Mouse (Mus musculus): ENCODE measurements around the gene Adamtsl4.
"Not testable (repeated sequence)": the region's sequence is repeated elsewhere in the genome, so short reads cannot be mapped to it uniquely, and the experiment has no call there.

Adamtsl4 gene

DNA sequence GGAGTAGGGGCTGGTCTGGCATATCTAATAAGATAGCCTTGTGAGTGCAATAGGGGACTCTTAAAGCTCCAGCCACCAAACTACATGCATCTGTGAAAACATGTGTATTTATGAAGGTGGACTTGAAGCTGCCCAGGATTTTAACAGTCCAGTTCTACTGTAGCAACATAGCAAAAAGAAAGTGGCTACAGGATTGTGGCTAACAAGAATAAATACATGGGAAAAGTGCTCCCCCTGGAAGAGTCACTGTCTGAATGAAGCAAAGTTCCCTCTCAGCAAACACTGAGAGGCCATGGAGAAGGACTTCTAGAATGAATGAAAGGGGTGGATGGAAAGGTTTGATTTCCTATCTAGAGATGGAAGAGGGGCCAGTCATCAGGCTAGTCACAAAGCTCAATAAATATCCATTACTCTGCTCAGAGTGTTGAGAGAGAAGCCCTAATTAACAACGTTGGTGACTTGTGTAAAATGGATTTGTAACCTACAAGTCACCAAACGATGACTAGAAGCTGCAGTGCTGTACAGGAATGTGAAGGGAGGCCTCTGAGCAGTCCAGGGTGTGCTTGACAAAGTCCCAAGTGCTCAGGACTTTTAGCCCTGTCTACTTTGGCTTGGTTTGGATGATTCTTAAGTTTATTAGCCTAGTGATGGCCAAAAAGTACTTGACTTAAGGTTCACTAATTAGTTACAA, 26.8 kb downstream of the Adamtsl4 start:
- DNase-seq (ENCODE audit: low read depth, low spot score), result no peak

DNA sequence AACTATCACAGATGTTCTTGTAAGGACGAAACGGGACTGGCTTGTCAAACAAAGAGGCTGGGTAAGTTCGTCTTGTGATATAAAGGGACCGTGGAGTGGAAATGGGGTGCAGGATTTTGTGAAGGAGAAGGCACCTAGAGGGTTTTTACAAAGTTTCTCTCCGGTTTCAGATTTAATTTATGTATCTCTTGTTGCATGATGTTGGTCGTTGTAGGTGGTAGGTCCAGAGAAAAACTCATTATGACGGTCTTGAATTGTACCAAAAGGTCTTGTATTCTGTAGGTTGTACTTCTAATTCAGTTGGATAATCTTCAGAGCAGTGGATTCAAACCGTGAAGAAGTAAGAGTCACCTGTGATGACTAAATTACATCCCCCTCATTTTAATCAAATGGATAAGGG, 27.8 kb downstream of the Adamtsl4 start:
- DNase-seq (ENCODE audit: low read depth, low spot score), result no peak

DNA sequence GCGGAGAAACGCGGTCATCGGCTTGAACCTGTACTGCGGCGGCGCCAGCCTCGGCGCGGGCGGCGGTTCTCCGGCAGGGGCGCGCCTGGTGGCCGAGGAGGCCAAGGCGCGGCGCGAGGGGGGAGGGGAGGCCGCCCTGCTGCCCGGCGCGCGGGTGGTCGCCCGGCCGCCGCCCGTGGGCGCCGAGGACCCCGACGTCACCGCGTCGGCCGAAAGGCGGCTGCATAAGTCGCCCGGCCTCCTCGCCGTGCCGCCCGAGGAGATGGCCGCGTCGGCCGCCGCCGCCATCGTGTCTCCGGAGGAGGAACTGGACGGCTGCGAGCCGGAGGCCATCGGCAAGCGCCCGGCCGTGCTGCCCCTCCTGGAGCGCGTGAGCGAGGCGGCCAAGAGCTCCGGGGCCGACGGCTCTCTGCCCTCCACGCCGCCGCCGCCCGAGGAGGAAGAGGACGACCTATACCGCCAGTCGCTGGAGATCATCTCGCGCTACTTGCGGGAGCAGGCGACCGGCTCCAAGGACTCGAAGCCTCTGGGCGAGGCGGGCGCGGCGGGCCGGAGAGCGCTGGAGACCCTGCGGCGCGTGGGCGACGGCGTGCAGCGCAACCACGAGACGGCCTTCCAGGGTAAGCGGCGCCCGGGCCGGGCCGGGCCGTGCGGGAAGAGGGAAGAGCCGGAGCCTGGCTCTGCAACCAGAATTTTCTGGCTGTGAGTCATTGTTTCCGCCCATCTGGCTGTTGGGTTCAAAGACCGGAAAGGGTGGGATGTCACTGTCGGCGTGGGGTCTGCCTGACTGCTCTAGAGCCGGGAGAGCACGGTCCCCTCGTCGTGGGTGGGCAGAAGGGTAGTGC, 28.6 kb downstream of the Adamtsl4 start:
- DNase-seq (ENCODE audit: low read depth, low spot score), result peak; percentile 90

DNA sequence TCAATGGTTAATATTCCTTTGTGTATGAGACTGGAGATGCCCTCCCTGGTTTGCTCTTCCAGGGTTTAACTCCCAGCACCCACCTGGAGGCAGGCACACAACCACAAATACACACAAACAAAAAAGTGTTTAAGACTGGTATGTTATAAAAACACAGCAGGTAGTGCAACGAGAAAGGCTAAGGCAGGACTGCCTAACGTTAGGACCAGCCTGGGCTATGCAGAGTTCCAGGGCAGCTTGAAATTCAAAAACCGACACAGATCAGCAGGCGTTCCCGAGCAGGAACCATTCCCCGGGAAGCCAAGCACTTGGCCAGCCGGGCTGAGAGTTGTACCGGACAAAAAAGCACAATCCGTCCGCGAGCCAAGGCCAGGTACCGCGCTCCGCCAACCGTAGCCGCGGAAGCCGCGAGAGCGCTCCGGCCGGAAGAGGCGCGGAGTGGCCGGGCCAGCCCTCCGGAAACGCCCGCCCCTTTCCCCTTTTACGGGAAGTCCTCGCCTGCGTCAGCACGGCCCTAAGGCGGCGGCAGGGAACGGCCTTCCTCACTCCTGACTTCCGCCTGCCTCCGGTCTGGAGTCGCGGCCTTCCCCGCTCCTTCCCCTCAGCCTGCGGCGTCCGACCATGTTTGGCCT, 29.4 kb downstream of the Adamtsl4 start, which contains the start of gene Mcl1:
Mcl1 (plus strand) TSS at position 553 of the 632 bp plus-strand sequence.
- DNase-seq (ENCODE audit: low read depth, low spot score), result peak; percentile 95

DNA sequence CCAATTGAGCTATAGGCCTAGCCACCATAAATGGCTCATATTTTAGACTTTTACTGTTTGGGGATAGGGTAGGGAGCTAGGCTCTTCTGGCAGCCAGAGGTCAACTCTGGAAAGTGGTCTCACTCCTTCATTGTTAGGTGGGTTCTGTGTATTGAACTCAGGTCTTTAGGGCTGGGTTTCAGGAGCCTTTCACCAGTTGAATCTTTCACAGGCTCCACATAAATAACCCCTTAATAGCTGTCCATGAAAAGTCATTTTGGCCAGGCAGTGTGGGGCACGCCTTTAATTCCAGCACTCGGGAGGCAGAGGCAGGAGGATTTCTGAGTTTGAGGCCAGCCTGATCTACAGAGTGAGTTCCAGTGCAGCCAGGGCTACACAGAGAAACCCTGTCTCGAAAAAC, 30.0 kb downstream of the Adamtsl4 start:
- no peak for DNase-seq (ENCODE audit: low read depth, low spot score)

DNA sequence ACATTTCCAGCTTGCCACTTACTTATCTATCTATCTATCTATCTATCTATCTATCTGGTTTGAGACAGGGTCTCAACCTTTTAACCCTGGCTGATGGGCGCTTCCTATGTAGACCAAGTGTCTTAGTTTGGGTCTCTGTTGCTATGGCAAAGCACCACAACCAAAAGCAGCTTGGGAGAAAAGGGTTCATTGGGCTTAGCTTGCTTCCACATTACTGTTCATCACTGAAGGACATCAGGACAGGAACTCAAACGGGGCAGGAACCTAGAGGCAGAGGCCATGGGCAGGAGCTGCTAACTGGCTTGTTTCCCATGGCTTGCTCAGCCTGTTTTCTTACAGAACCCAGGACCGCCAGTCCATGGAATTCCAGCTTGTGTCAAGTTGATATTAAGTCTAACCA, 30.6 kb downstream of the Adamtsl4 start:
- DNase-seq (ENCODE audit: low read depth, low spot score), result no peak

DNA sequence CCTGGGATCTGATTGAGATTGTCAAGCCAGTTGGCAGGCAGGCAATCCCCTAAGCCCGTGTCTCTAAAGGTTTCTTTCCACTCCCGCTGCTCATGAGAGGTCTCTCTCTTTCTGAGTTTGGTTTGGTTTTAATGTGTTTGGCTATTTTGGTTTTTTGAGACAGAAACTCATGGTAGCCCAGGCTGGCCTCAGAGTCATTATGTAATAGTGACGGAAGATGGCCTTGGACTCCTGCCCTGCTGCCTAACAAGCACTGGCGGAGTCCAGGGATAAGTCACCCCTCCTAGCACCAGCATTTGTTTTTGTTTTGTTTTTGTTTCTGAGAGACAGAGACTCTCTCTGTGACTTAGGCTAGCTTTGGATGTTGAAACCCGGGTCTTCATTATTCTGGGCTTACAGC, 32.3 kb downstream of the Adamtsl4 start:
- no peak for DNase-seq (ENCODE audit: low read depth, low spot score)

DNA sequence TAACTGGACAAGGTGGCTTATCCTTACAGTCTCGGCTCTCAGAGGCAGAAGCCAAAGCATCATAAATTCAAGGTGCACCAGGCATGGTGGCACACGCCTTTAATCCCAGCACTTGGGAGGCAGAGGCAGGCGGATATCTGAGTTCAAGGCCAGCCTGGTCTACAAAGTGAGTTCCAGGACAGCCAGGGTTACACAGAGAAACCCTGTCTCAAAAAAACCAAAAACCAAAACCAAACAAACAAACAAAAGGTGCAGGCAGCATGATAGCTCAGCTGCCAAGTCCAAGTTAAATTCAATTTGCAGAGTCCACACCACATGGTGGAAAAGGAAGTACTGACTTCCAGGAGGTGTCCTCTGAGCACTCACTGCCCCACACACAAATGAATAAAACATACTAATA, 33.3 kb downstream of the Adamtsl4 start:
- not testable (repeated sequence) for DNase-seq (ENCODE audit: low read depth, low spot score)

DNA sequence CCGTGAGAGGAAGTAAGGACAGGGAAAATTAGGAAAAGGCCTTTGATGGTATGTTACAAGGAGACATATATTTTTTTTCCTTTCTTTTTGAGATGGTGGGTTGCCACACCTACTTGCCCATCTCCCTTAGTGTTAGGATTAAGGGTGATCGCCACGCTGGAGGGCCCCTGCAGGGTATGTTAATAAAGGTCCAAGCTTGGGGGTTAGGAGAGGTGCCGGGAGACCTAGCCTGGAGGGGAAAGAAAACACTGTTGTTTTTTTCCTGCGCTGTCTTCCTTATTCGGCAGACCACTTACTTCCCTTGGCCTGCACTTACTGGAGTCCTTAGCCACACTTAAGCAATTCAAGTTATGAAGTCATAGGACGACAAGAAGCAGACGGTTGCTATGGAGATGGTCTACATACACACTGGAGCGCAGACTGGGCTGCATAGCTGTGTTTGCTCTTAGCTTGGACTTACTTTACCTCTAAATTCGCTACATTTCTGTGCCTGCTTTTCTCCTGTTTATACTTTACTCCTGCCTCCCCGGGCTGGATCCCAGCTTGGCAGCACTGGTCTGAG, 34.2 kb downstream of the Adamtsl4 start:
- DNase-seq (ENCODE audit: low read depth, low spot score), result peak; percentile 50

DNA sequence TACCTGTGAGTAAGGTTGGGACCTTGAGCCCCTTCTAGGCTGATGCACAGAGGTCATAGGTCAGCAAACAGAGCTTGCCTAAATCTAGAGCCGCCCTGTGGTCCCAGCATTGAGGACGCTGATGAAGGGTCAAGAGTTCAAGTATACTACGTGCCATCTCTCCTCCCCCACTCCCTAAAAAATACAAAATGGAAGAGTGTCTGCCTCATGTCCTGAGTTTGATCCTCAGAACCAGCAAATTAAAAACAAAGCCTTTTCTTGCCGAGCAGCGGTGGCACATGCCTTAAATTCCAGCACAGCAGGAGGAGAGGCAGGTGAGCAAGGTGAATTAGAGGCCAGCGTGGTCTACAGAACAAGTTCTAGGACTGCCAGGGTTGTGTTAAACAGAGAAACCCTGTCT, 34.8 kb downstream of the Adamtsl4 start:
- DNase-seq (ENCODE audit: low read depth, low spot score), result no peak

DNA sequence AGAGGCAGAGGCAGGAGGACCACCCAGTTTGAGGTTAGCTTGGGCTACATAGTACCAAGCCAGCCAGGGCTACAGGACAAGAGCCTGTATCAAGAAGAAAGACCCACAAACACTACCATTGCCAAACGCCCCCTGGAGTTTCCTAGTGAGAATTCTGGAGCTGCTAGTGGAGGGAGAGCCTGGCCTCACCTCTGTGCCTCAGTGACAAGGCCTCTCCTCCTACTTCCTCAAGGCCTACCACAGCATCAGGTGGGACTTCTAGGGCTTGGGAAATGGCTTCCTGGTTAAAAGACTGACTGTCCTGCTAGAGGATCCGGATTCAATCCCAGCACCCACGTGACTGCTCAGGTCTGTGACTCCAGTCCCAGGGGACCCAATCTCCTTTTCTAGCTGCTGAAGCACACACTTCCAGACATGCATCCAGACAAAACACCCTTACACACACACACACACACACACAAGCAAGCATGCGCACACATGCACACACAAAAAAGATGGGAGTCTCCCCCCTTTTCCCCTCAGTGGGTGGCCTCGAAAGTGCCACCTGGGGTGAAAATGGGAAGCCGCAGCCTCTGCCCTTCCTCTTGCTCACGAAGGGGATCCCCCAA, 35.4 kb downstream of the Adamtsl4 start:
- DNase-seq (ENCODE audit: low read depth, low spot score), result no peak

DNA sequence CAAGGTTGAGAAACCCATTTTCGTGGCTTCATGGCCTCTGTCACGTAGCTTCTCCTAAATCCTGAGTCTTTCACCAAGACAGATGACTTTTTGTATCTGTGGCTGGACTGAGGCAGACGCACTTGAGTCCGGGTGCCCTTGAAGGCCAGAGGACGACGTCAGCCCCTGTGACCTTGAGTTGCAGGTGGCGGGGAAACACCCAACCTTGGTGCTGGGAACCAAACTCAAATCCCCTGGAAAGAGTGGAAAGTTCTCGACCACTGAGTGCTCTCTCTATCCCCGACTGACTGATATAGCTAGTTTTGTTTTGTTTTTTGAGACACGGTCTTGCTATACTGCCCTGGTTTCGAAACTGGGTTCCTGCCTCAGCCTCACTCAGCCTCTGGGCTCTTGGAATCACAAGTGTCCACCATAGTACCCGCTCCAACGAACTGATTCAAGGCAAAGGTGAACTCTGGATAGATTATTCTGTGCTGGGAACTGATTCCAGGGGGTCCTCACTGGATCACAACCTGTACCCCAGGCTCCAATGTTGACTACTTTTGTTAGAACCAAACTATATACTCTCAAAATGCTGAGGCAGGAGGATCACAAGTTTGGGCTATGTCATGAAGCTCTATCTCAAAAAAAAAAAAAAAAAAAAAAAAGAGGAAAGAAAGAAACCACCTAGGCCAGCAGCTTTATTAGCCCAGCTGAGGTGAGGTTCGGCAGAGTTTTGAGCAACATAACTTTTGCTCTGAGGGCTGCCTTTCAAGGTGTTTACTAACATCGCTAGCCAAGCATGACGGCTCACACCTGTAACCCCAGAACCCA, 36.1 kb downstream of the Adamtsl4 start:
- DNase-seq (ENCODE audit: low read depth, low spot score), result no peak

DNA sequence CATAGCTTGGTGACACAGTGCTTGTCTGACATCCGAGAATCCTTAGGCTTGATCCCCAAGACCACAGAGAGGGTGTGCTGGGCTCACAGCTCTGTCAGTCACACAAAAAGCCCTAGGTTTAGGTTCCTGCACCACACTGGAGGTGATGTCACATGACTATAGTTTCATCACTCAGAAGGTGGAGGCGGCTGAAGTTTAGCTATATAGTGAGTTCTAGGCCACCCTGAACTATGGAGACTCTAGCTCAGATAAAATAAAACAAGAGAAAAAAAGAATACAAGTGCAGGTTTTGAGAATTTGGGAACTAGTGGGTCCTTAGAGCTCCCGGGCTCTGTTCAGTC, 36.7 kb downstream of the Adamtsl4 start:
- DNase-seq (ENCODE audit: low read depth, low spot score), result no peak

DNA sequence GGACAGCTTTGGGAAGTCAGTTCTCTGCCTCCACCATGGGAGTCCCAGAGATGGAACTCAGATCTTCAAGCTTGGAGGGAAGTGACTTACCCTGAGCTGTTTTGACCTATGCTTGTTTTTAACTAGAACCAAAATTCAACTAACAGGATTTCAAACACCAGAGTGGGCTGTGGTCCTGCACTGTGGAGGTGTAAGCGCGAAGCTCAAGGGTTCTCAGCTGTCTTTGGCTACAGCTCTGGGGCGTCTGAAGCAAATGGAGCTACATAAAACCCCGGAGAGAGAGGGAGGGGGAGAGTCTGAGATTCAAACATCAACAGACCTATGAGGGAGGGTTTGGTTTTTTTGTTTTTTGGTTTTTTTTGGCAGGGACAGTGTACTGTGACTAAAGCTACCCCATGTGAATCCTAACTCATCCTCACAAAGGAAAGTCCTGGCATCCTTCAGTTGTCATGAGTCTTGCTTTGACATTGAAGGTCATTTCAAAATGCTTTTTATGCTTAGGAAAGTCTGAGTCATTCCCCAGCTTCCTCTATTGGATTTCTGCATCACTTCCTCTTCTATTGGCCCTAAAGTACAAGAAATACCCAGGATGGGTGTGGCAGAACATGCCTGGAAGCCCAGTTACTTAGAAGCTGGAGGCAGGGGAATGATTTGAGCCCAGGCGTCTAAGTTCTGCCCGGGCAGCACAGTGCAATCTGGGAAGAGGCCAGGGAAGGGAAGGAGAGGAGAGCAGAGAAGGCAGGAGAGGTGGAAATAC, 37.3 kb downstream of the Adamtsl4 start:
- no peak for DNase-seq (ENCODE audit: low read depth, low spot score)

DNA sequence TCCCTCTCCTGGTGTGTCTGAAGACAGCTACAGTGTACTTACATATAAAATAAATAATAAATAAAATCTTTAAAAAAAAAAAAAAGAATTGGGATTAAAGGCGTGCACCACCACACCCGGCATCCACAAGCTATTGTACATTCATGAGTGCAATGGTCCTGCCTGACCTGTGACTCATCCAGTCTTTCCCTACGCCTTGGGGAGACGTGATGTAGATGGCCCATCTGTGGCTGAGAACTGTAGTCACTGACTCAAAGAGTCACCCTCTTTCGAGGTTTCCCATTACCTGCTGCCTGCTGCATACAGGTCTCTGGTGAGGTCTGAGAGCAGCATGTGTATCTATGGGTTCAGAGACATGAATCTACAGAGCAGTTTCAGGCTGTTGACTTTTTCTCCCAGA, 39.7 kb downstream of the Adamtsl4 start:
- DNase-seq (ENCODE audit: low read depth, low spot score), result no peak

DNA sequence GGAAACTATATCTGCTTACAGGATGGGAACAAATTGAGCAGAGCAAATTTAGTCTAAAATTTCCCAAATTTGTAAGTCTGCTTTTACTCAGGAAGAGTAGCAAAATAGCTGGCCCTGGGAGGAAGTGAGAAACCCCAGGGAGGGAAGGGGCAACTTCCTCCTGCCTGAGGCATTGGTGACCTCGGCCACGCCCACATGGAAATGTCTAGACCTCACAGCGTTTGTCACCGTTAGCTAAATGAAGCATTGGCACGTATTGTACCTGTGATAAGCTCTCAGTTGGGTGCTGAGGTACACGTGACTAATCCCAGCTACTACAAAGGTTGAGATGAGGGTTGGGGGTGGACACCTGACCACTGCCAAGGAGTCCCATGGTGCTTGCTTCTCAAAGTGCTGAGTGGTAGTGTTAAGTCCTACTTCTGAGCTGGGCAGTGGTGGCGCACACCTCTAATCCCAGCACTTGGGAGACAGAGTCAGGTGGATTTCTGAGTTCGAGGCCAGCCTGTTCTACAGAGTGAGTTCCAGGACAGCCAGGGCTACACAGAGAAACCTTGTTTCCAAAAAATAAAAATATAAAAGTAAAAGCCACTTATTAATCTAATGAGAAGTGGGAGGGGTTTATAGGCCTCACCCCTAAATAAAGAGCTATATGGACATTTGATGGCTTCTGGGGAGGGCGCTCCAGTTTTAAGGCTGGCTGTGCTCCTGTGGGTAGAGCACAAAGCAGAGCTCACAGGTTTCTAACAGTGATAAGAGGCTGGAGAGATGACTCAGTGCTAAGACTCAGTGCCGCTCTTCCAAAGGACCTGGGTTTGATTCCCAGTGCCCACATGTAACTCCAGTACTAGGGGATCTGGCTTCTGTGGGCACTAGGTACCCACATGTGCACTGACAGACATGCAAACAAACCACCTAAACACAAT, 42.1 kb downstream of the Adamtsl4 start:
- DNase-seq (ENCODE audit: low read depth, low spot score), result no peak

DNA sequence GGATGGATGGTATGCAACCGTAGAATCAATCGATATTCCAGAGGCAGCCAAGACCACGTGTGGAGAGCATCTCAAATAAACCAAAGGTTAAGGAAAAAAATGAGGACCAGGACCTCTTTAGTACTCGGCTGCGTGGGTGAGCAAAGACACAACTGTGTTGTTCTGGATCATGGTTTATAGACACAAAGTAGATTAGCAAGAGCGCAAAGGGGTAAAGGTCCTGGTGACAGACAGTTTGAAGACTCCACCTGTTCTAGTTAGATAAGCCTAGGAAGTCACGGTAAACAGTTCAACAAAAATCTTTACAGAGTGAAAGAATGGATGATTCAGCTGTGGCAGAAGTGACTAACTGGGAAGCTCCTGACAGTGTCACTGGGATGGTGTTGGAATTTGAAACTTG, 44.6 kb downstream of the Adamtsl4 start:
- no peak for DNase-seq (ENCODE audit: low read depth, low spot score)

DNA sequence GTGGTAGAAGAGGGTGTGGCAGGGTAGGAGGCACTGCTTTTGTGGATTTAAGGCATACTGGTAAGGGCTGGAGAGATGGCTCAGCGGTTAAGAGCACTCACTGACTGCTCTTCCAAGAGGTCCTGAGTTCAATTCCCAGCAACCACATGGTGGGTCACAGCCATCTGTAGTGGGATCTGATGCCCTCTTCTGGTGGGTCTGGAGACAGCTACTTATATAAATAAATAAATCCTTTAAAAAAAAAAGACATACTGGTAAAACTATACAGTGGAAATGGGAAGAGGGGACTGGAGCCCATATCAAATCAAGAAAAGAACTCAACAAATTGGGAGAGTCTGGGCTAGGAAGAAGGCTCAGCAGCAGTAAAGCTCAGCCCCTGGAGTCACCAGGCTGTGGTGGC, 48.0 kb downstream of the Adamtsl4 start:
- no peak for DNase-seq (ENCODE audit: low read depth, low spot score)

DNA sequence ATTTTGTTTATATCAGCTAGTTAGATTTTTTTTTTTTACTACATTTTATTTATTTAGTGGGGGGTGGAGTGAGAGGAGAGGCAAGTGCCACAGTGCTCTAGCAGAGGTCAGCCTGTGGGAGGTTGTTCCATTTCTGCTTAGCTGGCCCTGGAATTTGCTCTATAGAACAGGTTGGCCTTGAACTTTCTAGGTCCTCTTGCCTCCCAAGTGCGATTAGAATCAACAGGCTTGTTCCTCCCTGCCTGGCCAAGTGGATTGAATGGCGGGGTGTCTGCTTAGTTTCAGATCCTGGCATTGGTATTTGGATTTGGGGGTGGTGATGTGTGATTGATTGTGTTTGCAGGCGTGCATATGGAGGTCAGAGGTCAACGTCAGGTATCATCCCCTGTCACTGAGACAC, 51.6 kb downstream of the Adamtsl4 start:
- DNase-seq (ENCODE audit: low read depth, low spot score), result no peak
